Mouse (Mus musculus) embryo, embryonic 11 days (tissue): ENCODE measurements around the gene Jag2.

Experiments
- DNase-seq: peaks from one replicate; pipeline ENCODE4 v3.0.0-alpha.2; 2015

Gene Jag2

DNA sequence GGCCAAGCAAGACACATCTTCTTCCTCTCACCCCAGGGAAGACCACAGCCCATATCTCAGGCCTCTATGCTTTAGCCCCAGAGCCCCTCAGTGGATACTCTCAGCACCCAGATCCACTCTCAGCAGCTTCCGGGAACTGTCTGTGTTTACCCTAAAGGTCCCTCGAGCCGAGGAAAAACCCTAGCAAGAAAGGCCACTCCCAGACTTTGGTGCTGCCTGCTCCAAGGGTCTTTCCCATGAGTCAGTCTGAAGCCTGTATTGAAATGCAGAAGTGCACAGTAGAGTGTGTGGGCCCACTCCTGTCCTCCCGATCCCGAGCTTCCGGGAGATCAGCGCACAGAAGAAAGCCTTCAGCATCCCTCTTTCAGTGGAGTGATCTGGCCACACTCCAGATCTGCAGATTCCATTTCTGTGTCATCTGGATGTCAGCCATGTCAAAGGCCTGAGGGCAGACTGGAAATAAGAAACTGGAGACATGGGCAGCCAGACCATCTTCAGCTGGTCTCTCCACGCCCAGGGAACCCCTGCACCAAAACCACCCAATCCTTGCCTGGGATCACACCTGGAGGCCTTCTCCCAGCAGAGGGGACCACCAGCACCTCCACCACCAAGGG, 63.0 kb downstream of the Jag2 start:
- no peak for DNase-seq

DNA sequence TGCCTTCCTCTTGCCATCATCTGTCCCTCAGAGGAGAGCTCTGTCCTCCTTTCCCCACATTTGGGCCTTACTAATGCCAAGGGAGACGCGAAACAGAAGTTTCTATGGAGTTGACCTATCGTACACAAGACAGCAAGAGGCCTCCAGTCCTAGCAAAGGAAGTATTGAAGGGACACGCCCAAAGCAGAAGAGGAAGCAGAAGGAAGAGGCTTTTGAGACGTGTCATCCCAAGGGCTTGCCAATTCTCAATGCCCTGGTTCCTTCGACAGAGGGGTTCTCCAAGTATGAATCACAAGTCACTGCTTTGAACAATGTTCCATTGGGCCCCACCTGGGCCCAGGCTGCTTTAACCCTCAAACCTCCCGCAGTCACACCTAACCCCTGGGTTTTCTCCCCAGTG, 64.8 kb downstream of the Jag2 start:
- no peak for DNase-seq

DNA sequence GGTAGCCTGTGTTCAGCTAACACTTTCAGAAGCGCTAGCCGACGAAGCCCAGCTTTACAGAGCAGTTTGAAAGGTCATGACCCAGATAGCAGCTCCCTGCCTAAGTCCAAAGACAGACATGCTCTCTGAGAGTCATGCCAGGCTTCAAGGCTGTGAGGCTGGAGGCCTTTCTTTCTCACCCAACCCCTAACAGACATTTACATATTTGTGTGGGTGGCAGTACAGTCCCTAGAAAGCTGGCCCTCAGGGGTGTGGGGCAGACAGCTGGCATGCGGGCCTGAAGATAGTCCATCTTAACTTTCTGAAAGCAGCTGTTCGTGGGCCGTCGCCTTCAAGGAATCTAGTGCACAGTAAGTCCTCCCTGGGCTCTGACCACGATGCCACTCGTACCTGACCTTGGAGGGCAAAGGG, 67.7 kb downstream of the Jag2 start:
- DNase-seq, result no peak

DNA sequence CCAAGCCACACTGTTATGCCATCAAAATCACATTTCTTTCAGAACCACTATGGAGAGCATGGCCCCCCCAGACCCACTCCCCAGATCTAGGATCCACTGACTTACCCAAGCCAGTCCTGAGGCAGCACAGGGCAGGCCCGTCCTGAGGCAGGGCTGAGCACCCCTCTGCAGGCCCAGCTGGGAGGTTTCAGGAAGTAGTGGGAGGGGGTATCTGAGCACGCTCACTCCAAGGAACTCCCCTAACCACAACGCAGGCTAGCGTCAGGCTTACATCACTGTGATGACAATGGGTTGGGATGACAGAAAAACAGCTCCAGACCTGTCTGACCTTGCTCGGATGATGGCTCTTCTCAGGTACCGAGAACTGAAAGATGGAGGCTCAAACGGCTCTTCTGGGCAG, 68.8 kb downstream of the Jag2 start:
- no peak for DNase-seq

DNA sequence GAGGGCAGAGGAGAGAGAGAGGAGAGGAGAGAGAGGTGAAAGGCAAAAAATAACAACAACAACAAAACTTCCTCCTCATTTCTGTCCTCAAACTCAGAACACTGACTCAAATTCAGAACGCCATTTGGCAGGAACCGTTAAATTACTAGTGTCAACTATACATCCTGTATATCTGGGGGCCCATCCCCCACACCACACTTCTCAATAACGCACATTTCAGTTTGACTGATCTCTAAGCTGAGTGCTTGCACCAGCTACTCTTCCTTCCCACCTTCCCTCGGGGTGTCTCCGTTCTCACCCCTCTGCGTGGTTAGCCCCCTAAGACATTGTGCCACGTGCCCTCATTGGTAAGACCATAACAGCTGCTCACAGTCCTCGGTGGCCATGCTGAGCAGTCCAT, 69.6 kb downstream of the Jag2 start:
- no peak for DNase-seq

DNA sequence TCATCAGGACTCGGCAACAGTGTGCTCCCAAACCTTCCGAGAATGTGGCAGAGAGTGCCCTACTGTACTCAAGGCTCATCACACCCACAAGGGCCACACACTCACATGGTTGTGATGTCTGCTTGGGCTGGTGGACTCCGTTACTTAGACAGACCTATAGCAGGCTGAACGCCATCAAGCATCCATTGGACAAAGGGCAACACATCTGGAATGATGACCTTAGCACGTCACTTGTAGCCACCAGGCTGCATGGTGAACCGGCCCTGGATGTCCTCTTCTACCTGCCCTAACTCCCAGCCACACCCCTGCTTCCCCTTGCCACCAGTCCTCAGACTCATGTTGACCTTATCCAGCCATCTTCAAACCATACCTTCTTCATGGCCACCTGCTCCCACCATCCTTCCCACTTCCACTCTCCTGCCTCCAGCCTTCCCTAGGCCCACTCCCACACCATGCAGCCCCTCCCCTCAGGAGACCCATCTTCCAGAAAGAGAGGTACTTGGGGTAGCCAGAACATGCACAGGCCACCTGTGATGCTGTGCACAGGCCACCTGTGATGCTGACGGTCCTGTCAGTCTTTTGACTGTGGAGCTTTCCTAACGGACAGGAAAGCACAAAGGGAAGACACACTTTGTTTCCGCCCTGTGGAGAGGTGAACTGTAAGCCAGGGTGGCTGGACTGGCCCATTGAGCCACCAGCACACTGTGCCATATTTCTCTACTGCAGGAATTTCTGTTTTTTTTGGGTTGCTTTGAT, 70.8 kb downstream of the Jag2 start:
- DNase-seq, result no peak
